Mouse (Mus musculus) heart, postnatal 0 days (tissue): ENCODE measurements at regions not wholly inside any gene's neighbourhood (a gene's known extent, or its start where the extent isn't known, plus 50 kb on each side); places are given as distances from the start of the nearest gene placed in this dataset.

Experiments used
- ATAC-seq: fragments of 200-750 bp; cut with Nextera tagmentation; 2 replicates; pipeline ENCODE4 v1.8.0; 2017; ENCODE audit warnings: low read depth, moderate number of reproducible peaks, moderate library complexity; ENCODE audit not compliant: insufficient read depth
- DNase-seq: peaks from one replicate; pipeline ENCODE4 v3.0.0-alpha.2; 2016; ENCODE audit warnings: low spot score
- H3K27ac ChIP-seq: fragments of 300-500 bp; sonication (generic); 2 replicates; pipeline ENCODE4 v1.5.1; 2014; ENCODE audit warnings: low read depth, mild to moderate bottlenecking
- H3K27me3 ChIP-seq: fragments of 300-500 bp; sonication (generic); 2 replicates; pipeline ENCODE4 v1.6.1; 2014; ENCODE audit warnings: low read length, mixed read lengths; ENCODE audit not compliant: control insufficient read depth, insufficient read depth
- H3K36me3 ChIP-seq: fragments of 300-500 bp; sonication (generic); replicated peaks from 2 replicates; pipeline ENCODE4 v1.6.1; 2014; ENCODE audit warnings: low read length, mixed read lengths; ENCODE audit not compliant: control insufficient read depth, insufficient read depth
- H3K4me1 ChIP-seq: fragments of 300-500 bp; sonication (generic); 2 replicates; pipeline ENCODE4 v1.6.1; 2014; ENCODE audit warnings: antibody characterized with exemption; ENCODE audit not compliant: control insufficient read depth, insufficient read depth
- H3K4me2 ChIP-seq: fragments of 300-500 bp; sonication (generic); 2 replicates; pipeline ENCODE4 v1.6.1; 2014; ENCODE audit warnings: low read depth, mild to moderate bottlenecking, low read length, moderate library complexity
- H3K4me3 ChIP-seq: fragments of 300-500 bp; sonication (generic); 2 replicates; pipeline ENCODE4 v1.5.1; 2014; ENCODE audit warnings: low read depth, low read length
- H3K9ac ChIP-seq: fragments of 300-500 bp; sonication (generic); replicated peaks from 2 replicates; pipeline ENCODE4 v1.6.1; 2014; ENCODE audit warnings: low read depth, low read length, mixed read lengths
- H3K9me3 ChIP-seq: fragments of 300-500 bp; sonication (generic); replicated peaks from 2 replicates; pipeline ENCODE4 v1.6.1; 2016; ENCODE audit warnings: low read length; ENCODE audit not compliant: control insufficient read depth
- CTCF ChIP-seq: IDR thresholded peaks from 2 replicates; pipeline ENCODE4 v1.5.1; 2016; ENCODE audit warnings: antibody characterized with exemption, control low read depth, low read depth
- EP300 ChIP-seq: IDR thresholded peaks from 2 replicates; pipeline ENCODE4 v1.6.1; 2016; ENCODE audit warnings: antibody characterized with exemption, low read depth
- WGBS: fragments of 180-500 bp; shearing (Covaris S2); extraction: QIAGEN DNeasy Blood & Tissue Kit; methylation state at CpG from one replicate; pipeline ENCODE4 v1.1.7; 2014; 5-methylcytosine and 5-hydroxymethylcytosine counted together

- no peaks in the 10 kb centered on the region for H3K27me3 ChIP-seq
- ATAC-seq (peak; percentile 57; the same call in 1 of the 2 replicates), DNase-seq (peak; percentile 20)
- no peak overlapping the region for H3K27ac ChIP-seq
- peak overlapping the region; percentile 8; the same call in 1 of the 2 replicates for H3K9ac ChIP-seq
- 0 out of 2 replicates have a peak, but pooled peaks cover 7% of the 10 kb centered on the region for H3K4me1 ChIP-seq
- peak overlapping the region; percentile 44 for H3K4me3 ChIP-seq
- no peaks in the 10 kb centered on the region for H3K9me3 ChIP-seq
- peak overlapping the region; percentile 79 for H3K4me2 ChIP-seq
- no peaks in the 10 kb centered on the region for H3K36me3 ChIP-seq
- WGBS, result 34% methylated on average over 14 of the region's 14 CpGs
- TF ChIP-seq CTCF (no peak), EP300 (no peak)
Measured at GRCm38 (mm10) chr2:75054474-75055186, 229.0 kb downstream of the Mtx2 start.

GRCm38 (mm10) chr2:75055187-75055543 lies 229.6 kb downstream of the Mtx2 start:
- peak; percentile 57; the same call in 1 of the 2 replicates for ATAC-seq
- no peak overlapping the region for H3K27ac ChIP-seq
- H3K4me3 ChIP-seq, result peak overlapping the region; percentile 44
- TF ChIP-seq CTCF (peak; percentile 85), EP300 (no peak)
- no peaks in the 10 kb centered on the region for H3K27me3 ChIP-seq
- H3K4me1 ChIP-seq, result 0 out of 2 replicates have a peak, but pooled peaks cover 7% of the 10 kb centered on the region
- H3K9ac ChIP-seq, result no peak overlapping the region
- under 1% methylated on average over 6 of the region's 6 CpGs for WGBS
- H3K9me3 ChIP-seq, result no peaks in the 10 kb centered on the region
- H3K4me2 ChIP-seq, result peak overlapping the region; percentile 79
- no peaks in the 10 kb centered on the region for H3K36me3 ChIP-seq
- DNase-seq, result peak; percentile 47

- Histone ChIP-seq H3K27ac (no peak overlapping the region), H3K36me3 (no peaks in the 10 kb centered on the region), H3K9ac (no peak overlapping the region), H3K4me3 (no peak overlapping the region), H3K4me1 (no peaks in the 10 kb centered on the region), H3K4me2 (no peak overlapping the region), H3K27me3 (peaks cover 5% of the 10 kb centered on the region; the same call in 1 of the 2 replicates), H3K9me3 (no peaks in the 10 kb centered on the region)
- no peak for ATAC-seq
- TF ChIP-seq EP300 (no peak), CTCF (no peak)
- WGBS, result 61% methylated on average over 7 of the region's 7 CpGs
- no peak for DNase-seq
Measured at GRCm38 (mm10) chr2:75061009-75061408, 235.4 kb downstream of the Mtx2 start.

- DNase-seq (no peak), ATAC-seq (no peak)
- peaks cover 5% of the 10 kb centered on the region; the same call in 1 of the 2 replicates for H3K27me3 ChIP-seq
- TF ChIP-seq CTCF, result no peak
- no peaks in the 10 kb centered on the region for H3K36me3 ChIP-seq
- no peak overlapping the region for H3K9ac ChIP-seq
- no peak overlapping the region for H3K4me3 ChIP-seq
- WGBS, result 55% methylated on average over 12 of the region's 12 CpGs
- H3K27ac ChIP-seq, result no peak overlapping the region
- no peaks in the 10 kb centered on the region for H3K9me3 ChIP-seq
- no peaks in the 10 kb centered on the region for H3K4me1 ChIP-seq
- no peak overlapping the region for H3K4me2 ChIP-seq
Measured at GRCm38 (mm10) chr2:75061456-75062188, 236.0 kb downstream of the Mtx2 start.

- no peak overlapping the region for H3K4me3 ChIP-seq
- no peak overlapping the region for H3K9ac ChIP-seq
- 83% methylated on average over 7 of the region's 7 CpGs for WGBS
- no peaks in the 10 kb centered on the region for H3K4me1 ChIP-seq
- H3K27me3 ChIP-seq, result peaks cover 5% of the 10 kb centered on the region; the same call in 1 of the 2 replicates
- no peaks in the 10 kb centered on the region for H3K9me3 ChIP-seq
- no peak overlapping the region for H3K27ac ChIP-seq
- ATAC-seq (no peak), DNase-seq (no peak)
- no peaks in the 10 kb centered on the region for H3K36me3 ChIP-seq
- TF ChIP-seq EP300 (no peak), CTCF (no peak)
- H3K4me2 ChIP-seq, result no peak overlapping the region
Measured at GRCm38 (mm10) chr2:75062189-75062510, 236.5 kb downstream of the Mtx2 start.
